Mouse (Mus musculus) left cerebral cortex, postnatal 36 days (tissue): ENCODE measurements at regions not wholly inside any gene's neighbourhood (a gene's known extent, or its start where the extent isn't known, plus 50 kb on each side); places are given as distances from the start of the nearest gene placed in this dataset.

Source experiments
- DNase-seq, 2 experiments: peaks; one replicate each; pipeline ENCODE4 v3.0.0; 2021 to 2022; ENCODE audit warnings: low spot score in 2 of 2, mixed read lengths in 1 of 2
- intact Hi-C: fragments of 180-260 bp; cut with DNase I; formaldehyde crosslinking; loops from one replicate; pipeline ENCODE4 v1.15.1; 2025

DNA sequence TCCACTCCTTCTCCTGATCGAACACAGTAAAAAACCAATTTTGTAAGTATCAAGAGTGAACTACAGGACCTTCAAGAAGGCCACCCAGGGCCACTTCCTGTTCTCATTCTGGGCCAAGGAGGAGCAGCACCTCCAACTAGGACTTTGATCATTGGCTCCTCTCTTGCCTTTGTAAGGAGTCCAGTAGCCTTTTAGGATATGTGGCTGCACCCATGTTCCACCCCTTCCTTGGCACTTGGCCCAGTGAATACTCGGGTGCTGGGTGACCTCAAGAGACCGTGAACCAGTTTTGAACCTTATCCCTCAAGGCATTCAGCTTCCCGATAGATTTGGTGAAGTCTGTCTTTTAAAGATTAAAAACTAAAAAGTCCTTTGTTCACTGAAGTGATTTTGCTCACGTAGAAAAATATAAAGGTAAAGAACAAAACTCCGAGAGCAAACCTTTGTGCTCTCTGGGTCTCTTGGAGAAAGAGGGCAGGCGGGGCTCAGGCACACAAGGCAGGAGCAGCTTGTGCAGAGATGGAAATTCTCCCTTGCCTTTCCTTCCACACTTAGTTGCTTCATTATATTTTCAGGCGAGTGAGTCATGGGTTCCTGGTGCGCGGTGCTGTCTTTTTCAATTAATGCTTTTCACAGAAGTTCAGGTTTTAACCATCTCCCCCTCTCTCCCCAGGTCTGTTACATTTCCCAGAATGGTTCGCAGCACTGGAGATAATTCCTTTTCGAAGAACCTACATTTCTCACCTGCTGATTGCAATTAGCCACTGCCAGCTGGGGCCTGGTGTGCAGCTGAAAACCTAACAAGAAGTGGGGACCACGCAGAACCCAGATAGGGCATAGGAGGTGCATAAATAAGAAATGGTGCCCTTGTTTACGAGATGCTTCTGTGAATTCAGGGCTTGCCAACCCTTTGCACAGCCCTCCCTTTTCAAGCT lies 196.6 kb downstream of the Mid1ip1 start:
- intact Hi-C loops = no loop called here
- DNase-seq = no peak
